Mouse (Mus musculus) cortical plate, adult 2 months (tissue): ENCODE measurements around the gene Phrf1.

Experiments used
- CTCF ChIP-seq: fragments of 200-500 bp; IDR thresholded peaks from 2 replicates; pipeline ENCODE4 v1.5.1; 2011; ENCODE audit warnings: mild to moderate bottlenecking, control low read depth, low read length; ENCODE audit not compliant: insufficient read depth; ENCODE audit errors: extremely low read depth
- POLR2A ChIP-seq: fragments of 200-500 bp; IDR thresholded peaks from 2 replicates; pipeline ENCODE4 v1.6.1; 2011; ENCODE audit warnings: mild to moderate bottlenecking, low read length, control low read depth; ENCODE audit not compliant: insufficient read depth; ENCODE audit errors: extremely low read depth

GRCm38 (mm10) chr7:141261480-141261879 is 32.9 kb downstream of the Phrf1 start:
- TF ChIP-seq POLR2A (no peak), CTCF (no peak)
